Mouse (Mus musculus) neural tube, embryonic 11.5 days (tissue): ENCODE data around the gene Dars. TPM values are rescaled to one million over a fixed set of nuclear protein-coding genes. Genes with fewer than 3 reads are reported as not detected.
A peak's percentile ranks its signal among the peaks of the same experiment; 100 is the strongest.

ENCODE experiments used
- ATAC-seq: fragments of 200-750 bp; cut with Nextera tagmentation; 2 replicates; pipeline ENCODE4 v1.8.0; 2017; ENCODE audit warnings: moderate number of reproducible peaks, mild to moderate bottlenecking, moderate TSS enrichment, moderate library complexity; ENCODE audit not compliant: insufficient read depth, low FRiP score, low TSS enrichment
- DNase-seq: peaks from one replicate; pipeline ENCODE4 v3.0.0-alpha.2; 2015; ENCODE audit warnings: low spot score
- H3K27ac ChIP-seq: fragments of 300-500 bp; sonication (generic); 2 replicates; pipeline ENCODE4 v1.5.1; 2014; ENCODE audit warnings: low read depth, mild to moderate bottlenecking, low read length
- H3K27me3 ChIP-seq: fragments of 300-500 bp; sonication (generic); 2 replicates; pipeline ENCODE4 v1.6.1; 2014; ENCODE audit warnings: mild to moderate bottlenecking, low read length, mixed read lengths; ENCODE audit not compliant: control insufficient read depth, insufficient read depth
- H3K36me3 ChIP-seq: fragments of 300-500 bp; sonication (generic); 2 replicates; pipeline ENCODE4 v1.6.1; 2014; ENCODE audit warnings: mild to moderate bottlenecking, low read length, moderate library complexity, mixed read lengths; ENCODE audit not compliant: control insufficient read depth, insufficient read depth
- H3K4me1 ChIP-seq: fragments of 300-500 bp; sonication (generic); 2 replicates; pipeline ENCODE4 v1.6.1; 2014; ENCODE audit warnings: low read length, mixed read lengths; ENCODE audit not compliant: control insufficient read depth, insufficient read depth
- H3K4me2 ChIP-seq: fragments of 300-500 bp; sonication (generic); 2 replicates; pipeline ENCODE4 v1.6.1; 2014; ENCODE audit warnings: low read depth, mild to moderate bottlenecking, moderate library complexity
- H3K4me3 ChIP-seq: fragments of 300-500 bp; sonication (generic); 2 replicates; pipeline ENCODE4 v1.5.1; 2014; ENCODE audit warnings: low read depth, low read length
- H3K9ac ChIP-seq: fragments of 300-500 bp; sonication (generic); 2 replicates; pipeline ENCODE4 v1.6.1; 2014; ENCODE audit warnings: mild to moderate bottlenecking, low read length
- H3K9me3 ChIP-seq: fragments of 300-500 bp; sonication (generic); 2 replicates; pipeline ENCODE4 v1.6.1; 2016; ENCODE audit warnings: low read length; ENCODE audit not compliant: control insufficient read depth
- WGBS: fragments of 180-500 bp; shearing (Covaris S2); extraction: QIAGEN DNeasy Blood & Tissue Kit; methylation state at CpG from one replicate; pipeline ENCODE4 v1.1.7; 2014; 5-methylcytosine and 5-hydroxymethylcytosine counted together
- polyA plus RNA-seq: library from polyadenylated mRNA; unstranded; fragments of >200 nt; fragmentation: Nextera tagmentation; extraction: Ambion mirVana; gene quantifications from 2 replicates; pipeline ENCODE4 v1.2.1, GENCODE M21; 2014

The Dars gene
- polyA plus RNA-seq, 1 experiment from 2014 or later, result 127 TPM

DNA sequence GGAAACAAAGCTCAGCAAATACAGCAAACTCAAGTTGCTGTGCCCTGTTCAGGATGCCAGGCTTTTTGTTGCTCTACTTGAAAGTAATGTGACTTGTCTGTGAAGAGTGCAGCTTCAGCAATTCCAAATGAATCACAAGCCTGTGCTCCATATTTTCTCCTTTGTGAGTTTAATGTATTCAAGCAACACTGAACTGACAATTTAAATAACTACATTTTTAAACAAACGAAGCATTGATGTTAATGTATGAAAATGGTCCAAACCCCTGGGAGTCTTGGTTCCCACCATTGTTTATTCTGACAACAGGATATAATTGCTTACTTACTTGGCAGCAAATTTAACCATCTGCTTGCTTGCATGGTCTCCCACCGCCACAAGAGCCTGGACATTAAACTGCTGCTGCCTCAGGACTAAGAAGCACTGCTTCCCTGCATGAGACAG lies 12.1 kb downstream of the Dars start:
- ATAC-seq (peak; percentile 85), DNase-seq (peak; percentile 42)
- 32% methylated on average over 2 of the region's 2 CpGs for WGBS
- Histone ChIP-seq H3K4me3 (no peak overlapping the region), H3K4me2 (no peak overlapping the region), H3K9me3 (no peaks in the 10 kb centered on the region), H3K36me3 (no peaks in the 10 kb centered on the region), H3K9ac (no peak overlapping the region), H3K4me1 (peaks cover 6% of the 10 kb centered on the region; the same call in 1 of the 2 replicates), H3K27ac (peak overlapping the region; percentile 62; the same call in 1 of the 2 replicates), H3K27me3 (no peaks in the 10 kb centered on the region)

DNA sequence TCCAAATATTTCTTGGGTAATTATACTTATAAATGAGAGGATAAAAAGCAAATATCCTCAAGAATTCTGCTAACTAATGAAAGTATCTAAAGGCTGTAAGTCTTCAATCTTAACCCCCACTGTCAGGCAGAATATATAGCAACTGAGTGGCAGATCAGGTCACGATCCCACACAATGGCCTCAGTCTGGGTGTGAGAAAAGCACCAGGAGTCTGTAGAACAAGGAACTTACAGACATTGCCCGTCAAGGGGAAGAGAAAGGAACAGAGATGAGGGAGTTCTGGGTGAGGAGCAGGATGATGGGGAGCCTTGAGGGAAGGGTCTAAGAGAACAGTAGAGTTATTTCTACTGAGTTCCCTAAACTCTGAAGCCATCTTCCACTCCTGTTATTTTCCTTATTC lies 16.2 kb downstream of the Dars start:
- no peak for DNase-seq
- Histone ChIP-seq H3K9me3 (no peaks in the 10 kb centered on the region), H3K4me3 (no peak overlapping the region), H3K9ac (no peak overlapping the region), H3K4me1 (peaks cover 4% of the 10 kb centered on the region; the same call in 1 of the 2 replicates), H3K36me3 (no peaks in the 10 kb centered on the region), H3K27ac (peak overlapping the region; percentile 11; the same call in 1 of the 2 replicates), H3K4me2 (no peak overlapping the region), H3K27me3 (no peaks in the 10 kb centered on the region)
- 16% methylated on average over 2 of the region's 2 CpGs for WGBS
- no peak for ATAC-seq

DNA sequence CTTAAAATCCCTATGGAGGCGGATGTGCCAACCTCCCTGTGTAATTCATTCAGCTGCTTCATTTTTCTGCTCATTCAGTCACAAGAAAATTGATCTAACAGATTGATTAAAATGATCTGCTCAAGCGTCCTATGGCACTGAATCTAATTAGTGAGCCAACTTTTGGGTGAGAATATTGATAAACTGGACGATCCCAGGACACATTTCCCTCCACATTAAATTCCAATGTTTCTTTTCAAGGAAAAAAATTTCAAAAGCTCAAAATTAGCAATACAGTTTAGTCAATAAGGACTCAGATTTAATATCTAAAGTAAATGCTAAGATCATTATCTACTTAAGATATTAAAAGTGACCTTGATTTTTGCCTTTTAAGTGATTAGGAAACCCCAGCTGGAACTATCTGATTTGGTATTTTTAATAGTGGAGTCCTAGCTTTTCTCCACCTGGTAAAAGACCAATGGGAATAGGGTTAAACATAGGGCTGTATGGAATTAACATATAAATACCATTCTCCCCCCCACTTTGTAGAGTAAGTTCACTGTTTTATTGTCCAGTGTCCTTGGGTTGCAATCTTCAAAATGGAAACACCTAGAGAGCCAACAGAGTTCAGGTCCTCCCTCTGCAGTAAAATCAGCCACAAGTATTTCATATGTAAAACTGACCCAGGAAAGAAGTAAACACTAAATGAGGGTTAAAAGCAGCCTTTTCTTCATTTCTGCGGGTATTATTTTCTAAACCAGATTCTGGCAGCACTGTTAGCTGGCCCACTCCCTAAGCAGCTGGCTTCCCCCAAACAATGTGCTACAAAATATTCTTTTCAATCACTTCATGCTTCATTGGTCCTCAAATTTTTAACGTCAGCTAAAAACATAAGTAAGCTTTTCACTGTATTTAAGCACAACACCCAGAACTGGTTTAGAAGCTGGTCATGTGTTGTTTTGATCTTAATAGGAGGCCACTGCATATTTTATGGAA lies 16.9 kb downstream of the Dars start:
- peak overlapping the region; percentile 11; the same call in 1 of the 2 replicates for H3K27ac ChIP-seq
- ATAC-seq, result no peak
- WGBS, result 44% methylated on average over 5 of the region's 5 CpGs
- no peaks in the 10 kb centered on the region for H3K36me3 ChIP-seq
- no peaks in the 10 kb centered on the region for H3K27me3 ChIP-seq
- H3K4me3 ChIP-seq, result no peak overlapping the region
- peaks cover 4% of the 10 kb centered on the region; the same call in 1 of the 2 replicates for H3K4me1 ChIP-seq
- no peak for DNase-seq
- no peak overlapping the region for H3K4me2 ChIP-seq
- no peak overlapping the region for H3K9ac ChIP-seq
- no peaks in the 10 kb centered on the region for H3K9me3 ChIP-seq

- WGBS, result 95% methylated on average over 5 of the region's 5 CpGs
- Histone ChIP-seq H3K36me3 (no peaks in the 10 kb centered on the region), H3K9me3 (no peaks in the 10 kb centered on the region), H3K4me3 (no peak overlapping the region), H3K4me2 (no peak overlapping the region), H3K27me3 (no peaks in the 10 kb centered on the region), H3K9ac (no peak overlapping the region), H3K4me1 (peaks cover 4% of the 10 kb centered on the region; the same call in 1 of the 2 replicates), H3K27ac (no peak overlapping the region)
- DNase-seq (no peak), ATAC-seq (no peak)
Measured at GRCm38 (mm10) chr1:128398738-128399445, 18.3 kb downstream of the Dars start.

GRCm38 (mm10) chr1:128394657-128395056 lies 22.5 kb downstream of the Dars start:
- no peaks in the 10 kb centered on the region for H3K27me3 ChIP-seq
- no peak overlapping the region for H3K4me3 ChIP-seq
- no peak for ATAC-seq
- no peaks in the 10 kb centered on the region; the same call in 1 of the 2 replicates for H3K36me3 ChIP-seq
- H3K4me2 ChIP-seq, result no peak overlapping the region
- H3K27ac ChIP-seq, result no peak overlapping the region
- H3K4me1 ChIP-seq, result no peaks in the 10 kb centered on the region; the same call in 1 of the 2 replicates
- no peak overlapping the region for H3K9ac ChIP-seq
- 91% methylated on average over 3 of the region's 3 CpGs for WGBS
- no peaks in the 10 kb centered on the region for H3K9me3 ChIP-seq
- DNase-seq, result no peak

DNA sequence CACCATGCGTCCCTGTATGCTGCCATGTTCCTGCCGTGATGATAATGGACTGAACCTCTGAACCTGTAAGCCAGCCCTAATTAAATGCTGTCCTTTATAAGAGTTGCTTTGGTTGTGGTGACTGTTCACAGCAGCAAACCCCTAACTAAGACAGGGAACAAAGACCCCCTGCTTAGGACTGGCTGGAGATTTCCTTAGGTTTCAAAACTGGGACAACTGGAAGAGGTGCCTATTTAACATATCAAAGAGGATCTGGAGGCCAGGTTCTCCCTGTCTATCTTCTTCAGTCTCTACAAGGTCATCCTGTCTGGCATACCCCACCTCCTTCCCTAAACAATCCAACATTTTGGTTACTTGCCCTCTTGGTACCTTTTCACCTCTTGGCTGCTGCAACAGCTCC lies 24.8 kb downstream of the Dars start:
- Histone ChIP-seq H3K9ac (no peak overlapping the region), H3K27ac (no peak overlapping the region), H3K4me1 (no peaks in the 10 kb centered on the region), H3K4me3 (no peak overlapping the region), H3K36me3 (no peaks in the 10 kb centered on the region; the same call in 1 of the 2 replicates), H3K9me3 (no peaks in the 10 kb centered on the region), H3K27me3 (no peaks in the 10 kb centered on the region), H3K4me2 (no peak overlapping the region)
- DNase-seq (no peak), ATAC-seq (no peak)
- 58% methylated on average over 2 of the region's 2 CpGs for WGBS

- Histone ChIP-seq H3K4me2 (no peak overlapping the region), H3K4me3 (no peak overlapping the region), H3K9ac (no peak overlapping the region), H3K9me3 (no peaks in the 10 kb centered on the region), H3K36me3 (no peaks in the 10 kb centered on the region; the same call in none of the 2 replicates), H3K4me1 (no peaks in the 10 kb centered on the region), H3K27me3 (no peaks in the 10 kb centered on the region), H3K27ac (no peak overlapping the region)
- 95% methylated on average over 7 of the region's 7 CpGs for WGBS
- ATAC-seq (no peak), DNase-seq (no peak)
Measured at GRCm38 (mm10) chr1:128386487-128386886, 30.7 kb downstream of the Dars start.

DNA sequence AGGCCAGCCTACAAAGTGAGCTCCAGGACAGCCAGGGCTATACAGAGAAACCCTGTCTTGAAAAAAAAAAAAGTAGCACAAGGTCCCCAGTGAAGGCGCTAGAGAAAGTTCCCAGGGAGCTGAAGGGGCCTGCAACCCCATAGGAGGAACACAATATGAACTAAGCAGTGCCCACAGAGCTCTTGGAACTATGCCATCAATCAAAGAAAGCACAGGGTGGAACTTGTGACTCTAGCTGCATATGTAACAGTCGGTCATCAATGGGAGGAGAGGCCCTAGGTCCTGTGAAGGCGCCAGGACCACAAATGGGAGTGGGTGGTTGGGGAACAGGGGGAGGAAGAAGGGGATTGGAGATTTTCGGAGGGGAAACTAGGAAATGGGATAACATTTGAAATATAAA lies 40.3 kb downstream of the Dars start:
- no peak for DNase-seq
- ATAC-seq, result no peak
- 97% methylated on average over 4 of the region's 4 CpGs for WGBS

More for the DNA sequence above, 40.3 kb downstream of the Dars start:
- Histone ChIP-seq H3K27ac (no peak overlapping the region), H3K9me3 (no peaks in the 10 kb centered on the region), H3K4me3 (no peak overlapping the region), H3K9ac (no peak overlapping the region), H3K36me3 (peaks cover 2% of the 10 kb centered on the region; the same call in 1 of the 2 replicates), H3K4me2 (no peak overlapping the region), H3K4me1 (no peaks in the 10 kb centered on the region), H3K27me3 (no peaks in the 10 kb centered on the region)
